Mouse (Mus musculus) kidney, embryonic 16.5 days (tissue): Measurements from ENCODE around the gene 4930415O20Rik. TPM values are rescaled to one million over a fixed set of nuclear protein-coding genes. Genes with fewer than 3 reads are reported as not detected.

ENCODE experiments used
- ATAC-seq: fragments of 200-750 bp; cut with Nextera tagmentation; 2 replicates; pipeline ENCODE4 v1.8.0; 2017; ENCODE audit warnings: moderate TSS enrichment; ENCODE audit not compliant: low FRiP score, low TSS enrichment
- H3K27ac ChIP-seq: fragments of 300-500 bp; sonication (generic); 2 replicates; pipeline ENCODE4 v1.5.1; 2014; ENCODE audit warnings: low read length
- H3K27me3 ChIP-seq: fragments of 300-500 bp; sonication (generic); 2 replicates; pipeline ENCODE4 v1.6.1; 2014; ENCODE audit warnings: low read length, control low read depth, mixed read lengths; ENCODE audit not compliant: insufficient read depth
- H3K36me3 ChIP-seq: fragments of 300-500 bp; sonication (generic); 2 replicates; pipeline ENCODE4 v1.6.1; 2014; ENCODE audit warnings: low read length, control low read depth, mixed read lengths; ENCODE audit not compliant: insufficient read depth
- H3K4me1 ChIP-seq: fragments of 300-500 bp; sonication (generic); 2 replicates; pipeline ENCODE4 v1.6.1; 2014; ENCODE audit warnings: low read length, control low read depth, mixed read lengths; ENCODE audit not compliant: insufficient read depth
- H3K4me2 ChIP-seq: fragments of 300-500 bp; sonication (generic); replicated peaks from 2 replicates; pipeline ENCODE4 v1.6.1; 2014; ENCODE audit warnings: low read depth, low read length
- H3K4me3 ChIP-seq: fragments of 300-500 bp; sonication (generic); 2 replicates; pipeline ENCODE4 v1.5.1; 2014; ENCODE audit warnings: mild to moderate bottlenecking, low read length
- H3K9ac ChIP-seq: fragments of 300-500 bp; sonication (generic); replicated peaks from 2 replicates; pipeline ENCODE4 v1.6.1; 2014; ENCODE audit warnings: low read length
- H3K9me3 ChIP-seq: fragments of 300-500 bp; sonication (generic); 2 replicates; pipeline ENCODE4 v1.6.1; 2016; ENCODE audit warnings: low read length, control low read depth
- WGBS: fragments of 180-500 bp; shearing (Covaris S2); extraction: QIAGEN DNeasy Blood & Tissue Kit; methylation state at CpG from one replicate; pipeline ENCODE4 v1.1.7; 2014; 5-methylcytosine and 5-hydroxymethylcytosine counted together
- polyA plus RNA-seq: library from polyadenylated mRNA; unstranded; fragments of >200 nt; fragmentation: Nextera tagmentation; extraction: Ambion mirVana; gene quantifications from 2 replicates; pipeline ENCODE4 v1.2.1, GENCODE M21; 2015

The 4930415O20Rik gene
- polyA plus RNA-seq, 1 experiment from 2014 or later, result 0.41 TPM

- Histone ChIP-seq H3K9ac (peak overlapping the region; percentile 66), H3K4me1 (peaks cover 74% of the 10 kb centered on the region), H3K9me3 (no peaks in the 10 kb centered on the region), H3K27me3 (peaks cover 25% of the 10 kb centered on the region), H3K36me3 (no peaks in the 10 kb centered on the region), H3K27ac (no peak overlapping the region), H3K4me2 (peak overlapping the region; percentile 99), H3K4me3 (peak overlapping the region; percentile 86)
- ATAC-seq, result no peak
- 6% methylated on average over 4 of the region's 4 CpGs for WGBS
Observed at GRCm38 (mm10) chr15:98632921-98633320, 62.1 kb downstream of the 4930415O20Rik start.

DNA sequence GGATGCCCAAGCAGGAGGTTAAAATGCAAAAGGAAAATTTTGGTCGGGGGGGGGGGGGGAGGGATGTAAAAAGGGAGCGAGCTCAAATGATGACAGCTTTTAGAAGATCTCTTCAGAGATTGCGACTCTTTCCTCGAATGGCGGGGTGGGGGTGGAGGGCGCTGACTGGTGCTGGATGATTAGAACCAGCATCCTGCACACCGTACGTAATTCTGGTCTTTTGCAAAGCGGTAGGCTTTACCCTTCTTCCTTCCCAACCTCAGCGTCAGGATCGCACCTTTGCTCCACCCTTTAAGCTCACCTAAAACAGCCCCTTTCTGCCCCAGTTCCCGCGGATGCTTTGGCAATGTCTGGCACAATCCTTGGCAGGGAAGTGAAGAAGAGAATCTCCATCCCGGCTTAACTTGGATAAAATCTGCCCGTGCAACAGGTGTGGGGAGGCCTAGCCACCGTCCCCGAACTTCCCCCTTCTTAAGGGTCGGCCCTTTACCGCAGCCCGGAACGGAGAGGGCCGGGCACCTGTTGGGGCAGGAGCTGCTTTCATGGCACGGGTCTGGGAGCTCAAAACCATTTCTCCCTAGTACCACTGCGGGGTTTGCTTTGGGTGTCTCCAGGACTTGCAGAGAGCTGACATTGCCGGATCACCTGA lies 63.1 kb downstream of the 4930415O20Rik start:
- peak overlapping the region; percentile 99 for H3K4me2 ChIP-seq
- H3K36me3 ChIP-seq, result no peaks in the 10 kb centered on the region
- peaks cover 25% of the 10 kb centered on the region for H3K27me3 ChIP-seq
- under 1% methylated on average over 25 of the region's 25 CpGs for WGBS
- 0 out of 2 replicates have a peak overlapping the region, but pooled peaks have one; percentile 79 for H3K27ac ChIP-seq
- peak overlapping the region; percentile 89 for H3K9ac ChIP-seq
- ATAC-seq, result peak; percentile 3; the same call in 1 of the 2 replicates
- peak overlapping the region; percentile 86 for H3K4me3 ChIP-seq
- H3K4me1 ChIP-seq, result peaks cover 64% of the 10 kb centered on the region
- H3K9me3 ChIP-seq, result no peaks in the 10 kb centered on the region

GRCm38 (mm10) chr15:98634541-98635081 lies 63.8 kb downstream of the 4930415O20Rik start:
- under 1% methylated on average over 40 of the region's 65 CpGs for WGBS
- Histone ChIP-seq H3K36me3 (no peaks in the 10 kb centered on the region), H3K4me1 (peaks cover 58% of the 10 kb centered on the region), H3K9me3 (no peaks in the 10 kb centered on the region), H3K27ac (peak overlapping the region; percentile 79), H3K27me3 (peaks cover 22% of the 10 kb centered on the region), H3K4me2 (peak overlapping the region; percentile 99), H3K4me3 (peak overlapping the region; percentile 86), H3K9ac (peak overlapping the region; percentile 89)
- ATAC-seq, result peak; percentile 64

- H3K4me3 ChIP-seq, result peak overlapping the region; percentile 86
- peaks cover 52% of the 10 kb centered on the region for H3K4me1 ChIP-seq
- H3K27me3 ChIP-seq, result peaks cover 17% of the 10 kb centered on the region
- 0 out of 2 replicates have a peak, but pooled peaks cover 3% of the 10 kb centered on the region for H3K36me3 ChIP-seq
- WGBS, result 3% methylated on average over 21 of the region's 21 CpGs
- H3K4me2 ChIP-seq, result peak overlapping the region; percentile 99
- no peak overlapping the region; the same call in 1 of the 2 replicates for H3K27ac ChIP-seq
- no peaks in the 10 kb centered on the region for H3K9me3 ChIP-seq
- no peak for ATAC-seq
- peak overlapping the region; percentile 89 for H3K9ac ChIP-seq
Observed at GRCm38 (mm10) chr15:98635291-98635841, 64.6 kb downstream of the 4930415O20Rik start.

GRCm38 (mm10) chr15:98636517-98636916 lies 65.7 kb downstream of the 4930415O20Rik start:
- WGBS, result 46% methylated on average over 5 of the region's 5 CpGs
- peaks cover 41% of the 10 kb centered on the region for H3K4me1 ChIP-seq

GRCm38 (mm10) chr15:98637155-98637554 lies 66.4 kb downstream of the 4930415O20Rik start:
- Histone ChIP-seq H3K36me3 (peaks cover 15% of the 10 kb centered on the region; the same call in 1 of the 2 replicates), H3K9me3 (no peaks in the 10 kb centered on the region), H3K4me2 (no peak overlapping the region), H3K4me3 (no peak overlapping the region), H3K4me1 (peaks cover 34% of the 10 kb centered on the region), H3K27me3 (peaks cover 8% of the 10 kb centered on the region), H3K9ac (no peak overlapping the region), H3K27ac (no peak overlapping the region)
- WGBS, result 59% methylated on average over 3 of the region's 3 CpGs
- no peak for ATAC-seq

More at GRCm38 (mm10) chr15:98636517-98636916, 65.7 kb downstream of the 4930415O20Rik start:
- Histone ChIP-seq H3K36me3 (0 out of 2 replicates have a peak, but pooled peaks cover 9% of the 10 kb centered on the region), H3K9me3 (no peaks in the 10 kb centered on the region), H3K4me3 (no peak overlapping the region), H3K27me3 (peaks cover 9% of the 10 kb centered on the region), H3K9ac (no peak overlapping the region), H3K4me2 (peak overlapping the region; percentile 99), H3K27ac (no peak overlapping the region)
- no peak for ATAC-seq

Other genes with a start within 250 kb of the 4930415O20Rik start
- gene Olfr284, start 230.0 kb upstream of the 4930415O20Rik start, polyA plus RNA-seq, result not detected in 2 replicates
- not detected in 2 replicates for gene Olfr283, start 190.1 kb upstream of the 4930415O20Rik start, polyA plus RNA-seq
- gene Olfr282, start 139.8 kb upstream of the 4930415O20Rik start, polyA plus RNA-seq, result not detected in 2 replicates
- not detected in 2 replicates for gene Olfr281, start 118.4 kb upstream of the 4930415O20Rik start, polyA plus RNA-seq
- gene OR5BS1P, start 101.1 kb upstream of the 4930415O20Rik start, polyA plus RNA-seq, result not detected in 2 replicates
- 0.21 and 0.55 TPM in 2 replicates for gene Lalba, start 88.3 kb upstream of the 4930415O20Rik start, polyA plus RNA-seq
- gene Olfr279, start 78.6 kb upstream of the 4930415O20Rik start, polyA plus RNA-seq, result not detected in 2 replicates
- gene Kansl2, start 36.7 kb upstream of the 4930415O20Rik start, polyA plus RNA-seq, result 106 and 113 TPM in 2 replicates
- 64.4 and 76.4 TPM in 2 replicates for gene Ccnt1, start 81 bp upstream of the 4930415O20Rik start, polyA plus RNA-seq
- gene Adcy6, start 39.1 kb downstream of the 4930415O20Rik start, polyA plus RNA-seq, result 24.4 and 26.0 TPM in 2 replicates
- 34.4 and 34.9 TPM in 2 replicates for gene Cacnb3, start 59.8 kb downstream of the 4930415O20Rik start, polyA plus RNA-seq
- 19.0 and 27.1 TPM in 2 replicates for gene Ddx23, start 91.9 kb downstream of the 4930415O20Rik start, polyA plus RNA-seq
- 0.45 and 0.75 TPM in 2 replicates for gene Rnd1, start 106.5 kb downstream of the 4930415O20Rik start, polyA plus RNA-seq
- 0.95 and 1.1 TPM in 2 replicates for gene Ccdc65, start 137.2 kb downstream of the 4930415O20Rik start, polyA plus RNA-seq
- 36.6 and 39.1 TPM in 2 replicates for gene Fkbp11, start 157.2 kb downstream of the 4930415O20Rik start, polyA plus RNA-seq
- gene Arf3, start 192.2 kb downstream of the 4930415O20Rik start, polyA plus RNA-seq, result 56.3 and 59.5 TPM in 2 replicates
- gene Wnt10b, start 207.1 kb downstream of the 4930415O20Rik start, polyA plus RNA-seq, result 0.17 TPM in 1 of 2 replicates, not detected in the other
- gene Wnt1, start 218.9 kb downstream of the 4930415O20Rik start, polyA plus RNA-seq, result not detected in 2 replicates
- gene Ddn, start 238.5 kb downstream of the 4930415O20Rik start, polyA plus RNA-seq, result 2.6 and 3.3 TPM in 2 replicates